Mouse (Mus musculus): ENCODE data around the gene Gse1. TPM values are rescaled to one million over a fixed set of nuclear protein-coding genes. Genes with fewer than 3 reads are reported as not detected.

Gse1 gene
- polyA plus RNA-seq, 1 experiment from 2014 or later, result 11.3 TPM

DNA sequence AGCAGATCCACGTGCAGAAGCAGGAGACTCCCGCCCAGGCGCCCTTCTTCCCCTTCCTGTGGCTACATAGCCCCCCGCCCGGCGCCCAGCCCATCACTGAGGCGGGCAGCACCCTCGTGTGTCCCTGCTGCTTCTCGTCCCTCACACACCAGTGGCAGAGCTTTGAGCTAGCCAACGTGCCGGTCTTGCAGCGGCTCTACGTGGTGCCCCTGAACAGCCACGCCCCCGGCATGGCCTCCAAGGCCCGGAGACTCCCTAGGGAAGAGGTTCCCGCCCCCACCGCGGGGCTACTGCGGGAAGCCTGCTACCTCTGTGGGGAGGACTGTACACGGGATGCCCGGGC is 1.3 kb downstream of the Gse1 start:
- peaks cover 58% of the 10 kb centered on the region for H3K4me1 ChIP-seq (ENCODE audit: control insufficient read depth, insufficient read depth, low read length)
- no peaks in the 10 kb centered on the region for H3K36me3 ChIP-seq (ENCODE audit: control insufficient read depth, insufficient read depth, low read length)
- H3K4me2 ChIP-seq (replicated peaks; ENCODE audit: low read depth, low read length), result peak overlapping the region; percentile 97
- H3K9me3 ChIP-seq (ENCODE audit: control insufficient read depth, low read length), result no peaks in the 10 kb centered on the region
- peaks cover 12% of the 10 kb centered on the region for H3K27me3 ChIP-seq (ENCODE audit: control insufficient read depth, insufficient read depth, low read length)
- peak overlapping the region; percentile 67 for H3K4me3 ChIP-seq (ENCODE audit: low read length)
- no peak overlapping the region for H3K27ac ChIP-seq (ENCODE audit: low read depth, low read length)
- peak overlapping the region; percentile 70 for H3K9ac ChIP-seq (ENCODE audit: low read depth, low read length)
- under 1% methylated on average over 21 of the region's 22 CpGs for WGBS
- ATAC-seq (ENCODE audit: low FRiP score, low TSS enrichment), result no peak

DNA sequence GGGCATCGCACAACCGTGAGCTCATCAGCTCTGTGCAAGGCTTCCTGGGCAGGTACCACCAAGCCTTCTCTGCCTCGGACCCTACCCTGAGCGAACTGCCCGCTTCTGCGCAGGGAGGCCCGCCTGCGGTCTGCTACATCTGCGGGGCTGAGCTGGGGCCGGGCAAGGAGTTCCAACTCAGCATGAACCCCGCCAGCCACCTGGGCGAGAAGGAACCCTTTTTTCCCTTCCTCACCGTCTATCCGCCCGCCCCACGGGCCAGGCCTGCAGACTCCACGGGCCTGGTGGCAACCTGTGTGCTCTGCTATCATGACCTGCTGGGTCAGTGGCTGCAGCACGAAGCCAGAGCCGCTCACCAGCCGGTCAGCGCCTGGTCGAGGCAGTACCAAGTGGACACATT is 1.8 kb downstream of the Gse1 start:
- Histone ChIP-seq H3K4me3 (ENCODE audit: low read length) (peak overlapping the region; percentile 67), H3K9ac (ENCODE audit: low read depth, low read length) (peak overlapping the region; percentile 70; the same call in 1 of the 2 replicates), H3K9me3 (ENCODE audit: control insufficient read depth, low read length) (no peaks in the 10 kb centered on the region), H3K4me2 (replicated peaks; ENCODE audit: low read depth, low read length) (peak overlapping the region; percentile 97), H3K4me1 (ENCODE audit: control insufficient read depth, insufficient read depth, low read length) (peaks cover 58% of the 10 kb centered on the region), H3K27ac (ENCODE audit: low read depth, low read length) (no peak overlapping the region), H3K36me3 (ENCODE audit: control insufficient read depth, insufficient read depth, low read length) (no peaks in the 10 kb centered on the region), H3K27me3 (ENCODE audit: control insufficient read depth, insufficient read depth, low read length) (peaks cover 12% of the 10 kb centered on the region)
- no peak for ATAC-seq (ENCODE audit: low FRiP score, low TSS enrichment)
- 10% methylated on average over 19 of the region's 22 CpGs for WGBS

DNA sequence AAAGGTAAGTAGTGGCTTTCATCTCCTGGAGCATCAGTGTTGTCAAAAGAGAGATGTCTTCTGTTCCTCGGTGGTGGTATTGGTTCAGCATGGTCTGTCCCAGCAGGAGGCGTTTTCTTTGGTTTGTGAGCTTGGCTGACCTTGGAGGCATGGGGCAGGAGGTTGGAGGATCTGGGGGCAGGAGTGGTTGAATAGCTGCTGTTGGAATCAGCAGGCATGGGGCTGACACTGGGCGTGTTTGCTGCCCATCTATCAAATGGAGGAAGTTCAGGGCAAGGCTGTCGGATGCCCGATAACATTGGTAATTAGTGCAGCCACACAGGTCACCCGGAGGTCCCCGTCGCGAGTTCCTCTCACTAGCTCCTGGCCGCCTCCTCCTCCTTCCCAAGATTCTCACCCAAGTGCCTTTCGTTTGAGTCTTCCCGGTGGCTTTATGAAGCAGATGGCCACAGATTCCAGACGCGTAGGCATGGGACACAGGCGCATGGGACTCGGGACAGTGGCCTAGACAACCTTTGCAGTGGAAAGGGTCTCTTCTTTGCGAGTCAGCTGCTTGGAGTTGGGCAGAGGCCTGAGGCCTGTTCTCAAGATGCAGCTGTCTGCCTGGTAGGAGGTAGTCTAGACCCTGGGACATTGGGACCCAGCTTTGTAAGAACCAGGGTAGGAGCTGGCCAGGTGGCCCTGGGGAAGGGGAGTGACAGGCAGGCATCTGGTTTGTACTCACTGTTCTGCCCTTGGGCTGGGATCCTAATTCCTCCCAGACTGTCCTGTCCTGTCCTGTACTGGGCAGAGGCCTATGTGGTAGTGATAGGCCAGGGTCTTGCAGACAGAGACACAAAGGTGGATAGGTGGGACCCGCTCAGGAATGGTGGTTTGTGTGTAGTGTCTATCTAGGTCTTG is 2.7 kb downstream of the Gse1 start:
- Histone ChIP-seq H3K4me1 (ENCODE audit: control insufficient read depth, insufficient read depth, low read length) (peaks cover 55% of the 10 kb centered on the region), H3K9me3 (ENCODE audit: control insufficient read depth, low read length) (no peaks in the 10 kb centered on the region), H3K9ac (ENCODE audit: low read depth, low read length) (peak overlapping the region; percentile 70; the same call in 1 of the 2 replicates), H3K36me3 (ENCODE audit: control insufficient read depth, insufficient read depth, low read length) (no peaks in the 10 kb centered on the region), H3K27me3 (ENCODE audit: control insufficient read depth, insufficient read depth, low read length) (peaks cover 12% of the 10 kb centered on the region), H3K4me3 (ENCODE audit: low read length) (peak overlapping the region; percentile 67), H3K4me2 (replicated peaks; ENCODE audit: low read depth, low read length) (peak overlapping the region; percentile 97), H3K27ac (ENCODE audit: low read depth, low read length) (no peak overlapping the region)
- WGBS, result 17% methylated on average over 18 of the region's 18 CpGs
- ATAC-seq (ENCODE audit: low FRiP score, low TSS enrichment), result no peak

DNA sequence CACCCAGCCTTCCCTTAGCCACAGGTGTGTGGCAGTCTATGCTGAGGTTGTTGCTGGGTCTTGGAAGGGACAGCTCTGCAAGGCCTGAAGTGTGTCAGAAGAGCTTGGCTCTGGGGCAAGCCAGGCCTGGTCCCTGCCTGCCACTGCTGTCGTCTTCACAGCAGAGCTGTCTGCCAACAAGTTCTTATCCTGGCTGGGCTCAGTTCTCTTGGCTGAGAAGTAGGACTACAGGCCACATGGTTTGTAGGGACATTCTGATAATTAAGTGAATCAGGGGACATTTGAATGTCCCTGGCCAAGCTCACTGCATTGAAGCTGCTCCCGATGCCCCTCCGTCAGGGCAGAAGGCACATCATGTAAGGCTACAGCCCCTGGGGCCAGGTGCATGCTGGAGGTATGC is 3.6 kb downstream of the Gse1 start:
- 65% methylated on average over 3 of the region's 3 CpGs for WGBS
- Histone ChIP-seq H3K4me3 (ENCODE audit: low read length) (peak overlapping the region; percentile 67), H3K4me2 (replicated peaks; ENCODE audit: low read depth, low read length) (peak overlapping the region; percentile 97), H3K9me3 (ENCODE audit: control insufficient read depth, low read length) (no peaks in the 10 kb centered on the region), H3K36me3 (ENCODE audit: control insufficient read depth, insufficient read depth, low read length) (no peaks in the 10 kb centered on the region), H3K27ac (ENCODE audit: low read depth, low read length) (no peak overlapping the region), H3K4me1 (ENCODE audit: control insufficient read depth, insufficient read depth, low read length) (peaks cover 51% of the 10 kb centered on the region), H3K9ac (ENCODE audit: low read depth, low read length) (peak overlapping the region; percentile 9; the same call in 1 of the 2 replicates), H3K27me3 (ENCODE audit: control insufficient read depth, insufficient read depth, low read length) (peaks cover 12% of the 10 kb centered on the region)
- ATAC-seq (ENCODE audit: low FRiP score, low TSS enrichment), result no peak

DNA sequence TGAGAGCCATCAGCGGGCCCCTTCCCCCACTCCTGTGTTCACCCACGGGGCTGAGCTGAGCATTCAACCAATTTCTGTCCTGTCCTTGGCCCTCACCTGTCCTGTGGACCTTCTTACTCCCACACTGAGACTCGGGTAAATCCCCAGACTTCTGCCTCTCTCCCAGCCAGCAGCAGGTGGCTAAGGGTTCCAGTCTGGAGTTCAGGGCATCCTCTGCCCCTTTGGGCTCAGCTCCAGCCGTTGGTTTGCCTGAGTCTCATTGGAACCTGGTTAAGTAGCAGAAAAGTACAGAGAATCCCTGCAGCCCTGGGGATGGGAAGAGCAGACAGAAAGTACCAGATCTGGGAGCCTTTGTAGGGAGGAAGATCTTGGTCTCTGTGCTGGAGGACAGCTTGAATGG is 4.1 kb downstream of the Gse1 start:
- H3K9me3 ChIP-seq (ENCODE audit: control insufficient read depth, low read length), result no peaks in the 10 kb centered on the region
- H3K36me3 ChIP-seq (ENCODE audit: control insufficient read depth, insufficient read depth, low read length), result no peaks in the 10 kb centered on the region
- H3K9ac ChIP-seq (ENCODE audit: low read depth, low read length), result no peak overlapping the region
- H3K4me2 ChIP-seq (replicated peaks; ENCODE audit: low read depth, low read length), result peak overlapping the region; percentile 97
- H3K27me3 ChIP-seq (ENCODE audit: control insufficient read depth, insufficient read depth, low read length), result peaks cover 12% of the 10 kb centered on the region
- ATAC-seq (ENCODE audit: low FRiP score, low TSS enrichment), result no peak
- WGBS, result 31% methylated on average over 4 of the region's 4 CpGs
- H3K4me3 ChIP-seq (ENCODE audit: low read length), result peak overlapping the region; percentile 67; the same call in 1 of the 2 replicates
- no peak overlapping the region for H3K27ac ChIP-seq (ENCODE audit: low read depth, low read length)
- peaks cover 46% of the 10 kb centered on the region for H3K4me1 ChIP-seq (ENCODE audit: control insufficient read depth, insufficient read depth, low read length)

DNA sequence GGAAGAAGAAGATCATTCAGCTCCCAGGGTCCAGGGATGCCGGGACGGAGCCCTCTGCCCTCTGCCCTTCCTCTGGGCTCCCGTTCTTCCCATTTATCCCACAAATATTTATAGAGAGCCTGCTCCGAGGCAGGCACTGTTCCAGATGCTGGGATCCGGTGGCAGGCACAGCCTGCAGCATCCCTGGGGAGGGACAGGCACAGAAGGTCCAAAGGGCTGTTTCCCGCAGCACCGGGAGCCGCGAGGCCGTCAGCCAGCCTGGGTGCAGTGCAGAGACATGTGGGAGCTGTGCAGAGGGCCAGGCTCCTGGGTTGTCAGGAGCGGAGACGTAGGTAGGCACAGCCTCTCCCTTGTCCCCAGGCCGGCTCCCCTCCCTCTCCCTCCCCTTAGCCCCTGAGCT is 4.7 kb downstream of the Gse1 start:
- peaks cover 12% of the 10 kb centered on the region for H3K27me3 ChIP-seq (ENCODE audit: control insufficient read depth, insufficient read depth, low read length)
- peak overlapping the region; percentile 67 for H3K4me3 ChIP-seq (ENCODE audit: low read length)
- H3K9ac ChIP-seq (ENCODE audit: low read depth, low read length), result peak overlapping the region; percentile 24; the same call in 1 of the 2 replicates
- no peaks in the 10 kb centered on the region for H3K36me3 ChIP-seq (ENCODE audit: control insufficient read depth, insufficient read depth, low read length)
- peaks cover 41% of the 10 kb centered on the region for H3K4me1 ChIP-seq (ENCODE audit: control insufficient read depth, insufficient read depth, low read length)
- ATAC-seq (ENCODE audit: low FRiP score, low TSS enrichment), result no peak
- peak overlapping the region; percentile 97 for H3K4me2 ChIP-seq (replicated peaks; ENCODE audit: low read depth, low read length)
- 25% methylated on average over 13 of the region's 13 CpGs for WGBS
- H3K27ac ChIP-seq (ENCODE audit: low read depth, low read length), result no peak overlapping the region
- no peaks in the 10 kb centered on the region for H3K9me3 ChIP-seq (ENCODE audit: control insufficient read depth, low read length)

DNA sequence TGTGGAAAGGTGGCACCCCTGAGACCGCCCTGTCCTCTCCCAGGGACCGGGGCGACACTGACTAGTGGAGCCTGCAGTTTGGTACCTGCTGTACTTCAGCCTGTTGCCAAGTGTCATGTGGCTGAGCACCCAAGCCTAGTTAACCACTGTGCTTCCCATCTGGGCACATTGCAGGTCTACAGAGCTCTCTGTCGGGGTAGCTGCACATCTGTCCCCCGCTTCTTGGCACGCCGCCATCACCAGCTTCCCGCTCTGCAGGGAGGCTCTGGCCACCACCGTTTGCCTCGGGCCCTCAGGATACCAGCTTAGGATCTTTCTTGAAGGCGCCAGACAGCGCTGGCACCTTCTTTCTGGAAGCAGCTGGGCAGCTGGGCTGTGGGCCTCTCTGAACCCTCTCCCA is 6.2 kb downstream of the Gse1 start:
- Histone ChIP-seq H3K4me3 (ENCODE audit: low read length) (no peak overlapping the region), H3K9ac (ENCODE audit: low read depth, low read length) (no peak overlapping the region), H3K27me3 (ENCODE audit: control insufficient read depth, insufficient read depth, low read length) (peaks cover 5% of the 10 kb centered on the region), H3K27ac (ENCODE audit: low read depth, low read length) (no peak overlapping the region), H3K4me1 (ENCODE audit: control insufficient read depth, insufficient read depth, low read length) (peaks cover 37% of the 10 kb centered on the region), H3K36me3 (ENCODE audit: control insufficient read depth, insufficient read depth, low read length) (no peaks in the 10 kb centered on the region), H3K4me2 (replicated peaks; ENCODE audit: low read depth, low read length) (no peak overlapping the region), H3K9me3 (ENCODE audit: control insufficient read depth, low read length) (no peaks in the 10 kb centered on the region)
- WGBS, result 68% methylated on average over 12 of the region's 12 CpGs
- no peak for ATAC-seq (ENCODE audit: low FRiP score, low TSS enrichment)

DNA sequence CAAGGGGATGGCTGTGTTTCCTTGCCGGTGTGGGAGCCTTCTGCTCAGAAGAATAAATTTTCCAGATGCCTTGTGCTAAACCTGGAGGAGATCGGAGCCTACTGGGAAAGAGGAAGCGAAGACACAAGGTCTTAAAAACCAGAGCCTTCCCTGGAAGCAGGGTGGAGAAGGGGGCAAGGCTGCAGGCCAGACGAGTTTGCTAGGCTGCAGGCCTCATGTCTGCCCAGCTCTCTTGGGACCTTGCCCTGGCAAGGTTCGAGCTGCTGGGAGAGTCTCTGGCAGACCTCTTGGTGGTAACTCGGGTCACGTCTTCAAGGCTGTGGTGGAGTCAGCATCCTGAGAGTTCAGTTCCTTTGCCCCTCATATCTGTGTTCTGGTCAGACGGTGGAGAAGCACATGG is 6.6 kb downstream of the Gse1 start:
- no peak overlapping the region for H3K9ac ChIP-seq (ENCODE audit: low read depth, low read length)
- peaks cover 33% of the 10 kb centered on the region for H3K4me1 ChIP-seq (ENCODE audit: control insufficient read depth, insufficient read depth, low read length)
- H3K4me3 ChIP-seq (ENCODE audit: low read length), result no peak overlapping the region
- no peak overlapping the region for H3K27ac ChIP-seq (ENCODE audit: low read depth, low read length)
- no peaks in the 10 kb centered on the region for H3K36me3 ChIP-seq (ENCODE audit: control insufficient read depth, insufficient read depth, low read length)
- peaks cover 1% of the 10 kb centered on the region for H3K27me3 ChIP-seq (ENCODE audit: control insufficient read depth, insufficient read depth, low read length)
- ATAC-seq (ENCODE audit: low FRiP score, low TSS enrichment), result no peak
- whole genome bisulfite sequencing, result 63% methylated on average over 8 of the region's 8 CpGs
- H3K9me3 ChIP-seq (ENCODE audit: control insufficient read depth, low read length), result no peaks in the 10 kb centered on the region
- no peak overlapping the region for H3K4me2 ChIP-seq (replicated peaks; ENCODE audit: low read depth, low read length)

DNA sequence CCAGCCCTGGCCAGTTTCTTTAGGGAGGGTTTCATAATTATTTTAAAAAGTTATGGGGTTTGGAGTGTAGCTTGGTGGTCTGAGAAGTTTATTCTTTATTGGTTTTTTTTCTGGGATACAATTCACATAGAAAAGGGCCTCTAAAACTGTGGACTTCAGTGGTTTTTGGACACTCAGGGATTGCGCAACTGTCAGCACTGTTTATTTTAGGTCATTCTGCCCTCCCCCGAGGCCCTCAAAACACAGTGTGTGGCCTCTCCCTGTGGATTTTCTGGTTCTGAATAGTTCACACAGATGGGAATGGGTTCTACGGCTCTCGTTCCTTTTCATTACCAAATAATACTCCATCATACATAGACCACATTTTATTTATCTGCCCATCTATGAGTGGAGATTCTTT is 15.0 kb downstream of the Gse1 start:
- Histone ChIP-seq H3K4me2 (replicated peaks; ENCODE audit: low read depth, low read length) (no peak overlapping the region), H3K9ac (ENCODE audit: low read depth, low read length) (no peak overlapping the region), H3K27me3 (ENCODE audit: control insufficient read depth, insufficient read depth, low read length) (no peaks in the 10 kb centered on the region), H3K4me3 (ENCODE audit: low read length) (no peak overlapping the region), H3K9me3 (ENCODE audit: control insufficient read depth, low read length) (peaks cover 2% of the 10 kb centered on the region; the same call in 1 of the 2 replicates), H3K36me3 (ENCODE audit: control insufficient read depth, insufficient read depth, low read length) (0 out of 2 replicates have a peak, but pooled peaks cover 3% of the 10 kb centered on the region), H3K27ac (ENCODE audit: low read depth, low read length) (no peak overlapping the region), H3K4me1 (ENCODE audit: control insufficient read depth, insufficient read depth, low read length) (no peaks in the 10 kb centered on the region)
- WGBS, result 88% methylated on average over 4 of the region's 4 CpGs
- ATAC-seq (ENCODE audit: low FRiP score, low TSS enrichment), result no peak

Measured in kidney, embryonic 14.5 days (tissue).